ENCODE assay signal across 25 mouse cellular contexts in the genomic region with DNA sequence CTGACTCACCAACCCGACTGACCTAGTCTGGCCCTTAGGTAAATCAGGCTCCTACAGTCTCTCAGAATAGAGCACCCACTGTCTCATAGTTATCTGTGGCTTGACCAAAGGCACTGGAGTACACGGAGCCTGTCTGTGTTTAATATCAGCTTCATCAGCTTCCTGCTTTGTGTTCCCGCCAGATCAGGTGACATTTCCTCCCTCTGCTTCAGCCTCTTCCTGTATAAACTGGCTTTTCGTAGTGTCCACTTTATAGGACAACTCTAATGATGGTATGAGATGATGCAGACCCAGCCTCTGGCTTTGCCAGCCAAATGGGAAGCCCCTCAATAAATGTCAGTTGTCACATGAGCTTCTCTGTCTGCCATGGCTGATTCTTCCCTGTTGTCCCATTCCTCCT.
DNase-seq lines count a peak whose midpoint lies in the region; ATAC-seq and TF ChIP-seq lines count a peak whose summit lies in the region.
"Had no signal": no experiment of that assay in that cellular context is flagged by ENCODE, and none has a peak within 500 bp of the region (broad histone marks: within the 10 kb centered on the region; RNA-seq: fewer than 3 reads in every experiment).

No protein-coding gene starts in this region.

- DNase-seq in gastrocnemius, adult 2 months = no peak
- no peak for DNase-seq in gastrocnemius, postnatal 4 days (ENCODE audit: low spot score in 2 of 2)
- no peak for DNase-seq in intestine, embryonic 14.5 days (ENCODE audit: low spot score)
- peak; percentile 11 for DNase-seq in lung, postnatal 10 days
- no peak for DNase-seq in lung, postnatal 14 days
- no peak for DNase-seq in urinary bladder, postnatal 4 days (ENCODE audit: low spot score in 2 of 2)
- DNase-seq: adrenal gland, adult 8-10 months; cerebellum, adult 8-10 months; cerebellum, postnatal 25 days; gastrocnemius, postnatal 14 days; kidney, postnatal 36 days; left cerebral cortex, postnatal 4 days; liver, postnatal 0 days; midbrain, embryonic 14.5 days had no signal

- H3K9me3 ChIP-seq in intestine, embryonic 14.5 days (ENCODE audit: control insufficient read depth, low read length) = no peaks in the 10 kb centered on the region
- no peaks in the 10 kb centered on the region for H3K9me3 ChIP-seq in intestine, embryonic 15.5 days
- H3K9me3 ChIP-seq: embryonic facial prominence, embryonic 10.5 days; embryonic facial prominence, embryonic 15.5 days; forebrain, embryonic 12.5 days; hindbrain, embryonic 10.5 days; liver, embryonic 12.5 days had no signal

- H3K27me3 ChIP-seq in intestine, embryonic 14.5 days (replicated peaks; ENCODE audit: control insufficient read depth, insufficient read depth, low read length) = no peaks in the 10 kb centered on the region
- no peaks in the 10 kb centered on the region for H3K27me3 ChIP-seq in intestine, embryonic 15.5 days (replicated peaks)
- H3K27me3 ChIP-seq: embryonic facial prominence, embryonic 15.5 days; liver, embryonic 12.5 days had no signal

- peak overlapping the region; percentile 35; the same call in 1 of the 2 replicates for H3K27ac ChIP-seq in gastrocnemius, adult 2 months
- H3K27ac ChIP-seq in intestine, embryonic 14.5 days (ENCODE audit: low read depth) = no peak overlapping the region
- H3K27ac ChIP-seq in intestine, embryonic 15.5 days = no peak overlapping the region
- H3K27ac ChIP-seq: embryonic facial prominence, embryonic 10.5 days; embryonic facial prominence, embryonic 15.5 days; forebrain, embryonic 12.5 days; hindbrain, embryonic 10.5 days; layer of hippocampus, adult 2 months; left cerebral cortex, adult 2 months; liver, embryonic 12.5 days had no signal

- 0 out of 2 replicates have a peak, but pooled peaks cover 5% of the 10 kb centered on the region for H3K4me1 ChIP-seq in intestine, embryonic 14.5 days (replicated peaks; ENCODE audit: control insufficient read depth, insufficient read depth, low read length)
- no peaks in the 10 kb centered on the region for H3K4me1 ChIP-seq in intestine, embryonic 15.5 days (replicated peaks)
- H3K4me1 ChIP-seq: embryonic facial prominence, embryonic 15.5 days had no signal

- intact Hi-C loops in gastrocnemius, adult 2 months (cut with DNase I) = no loop called here

- no peak overlapping the region for H3K9ac ChIP-seq in intestine, embryonic 14.5 days (ENCODE audit: low read length)
- no peak overlapping the region for H3K9ac ChIP-seq in intestine, embryonic 15.5 days
- H3K9ac ChIP-seq: embryonic facial prominence, embryonic 15.5 days; forebrain, embryonic 12.5 days; liver, embryonic 12.5 days; liver, postnatal 0 days had no signal

- no peaks in the 10 kb centered on the region for H3K36me3 ChIP-seq in intestine, embryonic 14.5 days (ENCODE audit: control insufficient read depth, insufficient read depth, low read length)
- no peaks in the 10 kb centered on the region for H3K36me3 ChIP-seq in intestine, embryonic 15.5 days
- H3K36me3 ChIP-seq: embryonic facial prominence, embryonic 10.5 days; embryonic facial prominence, embryonic 15.5 days; forebrain, embryonic 12.5 days; G1E; hindbrain, embryonic 10.5 days; liver, embryonic 12.5 days had no signal

- 41% methylated on average over 4 of the region's 4 CpGs for WGBS in intestine, embryonic 14.5 days
- whole genome bisulfite sequencing in intestine, embryonic 15.5 days = 48% methylated on average over 4 of the region's 4 CpGs

- no peak for TF ChIP-seq CTCF in gastrocnemius, adult 2 months (IDR thresholded peaks at IDR 0.05)

- H3K4me2 ChIP-seq in intestine, embryonic 14.5 days (ENCODE audit: low read length) = no peak overlapping the region
- H3K4me2 ChIP-seq in intestine, embryonic 15.5 days (replicated peaks) = no peak overlapping the region
- H3K4me2 ChIP-seq: embryonic facial prominence, embryonic 15.5 days; forebrain, embryonic 12.5 days; liver, embryonic 12.5 days had no signal

- H3K4me3 ChIP-seq in gastrocnemius, adult 2 months = no peak overlapping the region
- H3K4me3 ChIP-seq in intestine, embryonic 14.5 days (ENCODE audit: low read depth, low read length) = no peak overlapping the region
- H3K4me3 ChIP-seq in intestine, embryonic 15.5 days (replicated peaks) = no peak overlapping the region
- H3K4me3 ChIP-seq: embryonic facial prominence, embryonic 10.5 days; embryonic facial prominence, embryonic 15.5 days; forebrain, embryonic 12.5 days; hindbrain, embryonic 10.5 days; layer of hippocampus, adult 2 months; left cerebral cortex, adult 2 months; liver, embryonic 12.5 days had no signal

- ATAC-seq in intestine, embryonic 14.5 days (replicated peaks; ENCODE audit: low FRiP score, low TSS enrichment, low read depth) = 0 out of 2 replicates have a peak, but pooled peaks have one; percentile 27
- no peak for ATAC-seq in intestine, embryonic 15.5 days
- ATAC-seq: hindbrain, embryonic 16.5 days; intestine, embryonic 16.5 days; liver, embryonic 12.5 days; liver, postnatal 0 days had no signal
